Mouse (Mus musculus): ENCODE measurements around the gene Rcc2.

The Rcc2 gene

DNA sequence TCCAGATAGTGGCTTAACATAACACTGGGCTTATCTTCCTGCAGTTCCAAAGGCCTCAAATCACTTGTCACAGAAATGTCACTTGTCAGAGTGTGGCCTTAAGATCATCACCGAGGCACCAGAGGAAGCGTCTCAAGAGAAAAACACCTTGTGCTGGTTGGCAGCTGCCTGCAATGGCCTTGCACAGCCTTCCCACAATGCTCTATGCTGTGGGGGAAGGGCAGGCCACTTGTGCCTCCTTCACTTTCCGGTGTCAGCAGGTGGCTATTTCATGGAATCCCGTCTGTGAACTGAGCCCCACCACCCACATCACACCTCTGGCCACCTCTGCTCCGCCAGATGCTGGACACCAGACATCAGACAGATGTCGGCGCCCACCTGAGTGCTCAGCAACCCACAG is 53.0 kb downstream of the Rcc2 start:
- DNase-seq (ENCODE audit: low read depth, low spot score), result no peak

DNA sequence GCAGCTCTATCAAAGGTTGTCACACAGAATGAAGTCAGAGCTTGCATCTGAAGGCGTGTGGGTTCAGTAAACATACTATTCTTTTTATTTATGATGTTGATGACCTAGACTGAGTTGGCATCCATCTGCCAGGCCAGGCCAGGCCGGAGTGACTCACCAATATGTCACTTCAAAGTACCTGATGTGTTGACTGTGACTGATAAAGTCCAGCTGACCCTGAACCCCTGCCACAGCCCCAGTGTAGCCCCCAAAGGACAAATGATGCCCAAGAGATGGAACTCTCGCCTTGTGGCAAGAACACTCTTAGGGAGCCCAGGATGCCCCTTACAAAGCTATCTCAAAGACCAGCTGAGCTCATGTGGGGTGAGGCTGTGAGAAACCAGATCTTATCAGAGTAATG is 55.5 kb downstream of the Rcc2 start:
- no peak for DNase-seq (ENCODE audit: low read depth, low spot score)

DNA sequence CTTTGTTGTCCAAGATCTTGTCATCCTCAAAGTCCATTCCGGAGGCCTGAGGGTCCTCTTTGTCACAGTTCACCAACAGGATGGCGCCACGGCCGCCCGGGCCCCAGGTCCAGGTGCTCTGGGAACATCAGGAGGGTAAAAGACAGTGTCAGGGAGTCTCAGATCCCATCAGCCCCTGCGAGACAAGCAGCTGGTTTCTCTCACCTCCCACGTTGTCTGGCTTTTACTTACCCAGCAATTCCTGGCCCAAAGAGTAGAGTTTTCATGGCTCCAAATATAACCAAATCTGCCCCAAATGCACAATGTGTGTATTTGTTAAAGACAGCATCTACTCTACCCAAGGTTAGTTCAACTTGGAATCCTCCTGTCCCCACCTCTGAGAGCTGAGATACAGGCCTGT is 61.3 kb downstream of the Rcc2 start:
- no peak for DNase-seq (ENCODE audit: low read depth, low spot score)

- DNase-seq (ENCODE audit: low read depth, low spot score), result peak; percentile 50
Measured at GRCm38 (mm10) chr4:140763158-140763557, 62.8 kb downstream of the Rcc2 start.

GRCm38 (mm10) chr4:140765936-140766335 is 65.6 kb downstream of the Rcc2 start:
- no peak for DNase-seq (ENCODE audit: low read depth, low spot score)

DNA sequence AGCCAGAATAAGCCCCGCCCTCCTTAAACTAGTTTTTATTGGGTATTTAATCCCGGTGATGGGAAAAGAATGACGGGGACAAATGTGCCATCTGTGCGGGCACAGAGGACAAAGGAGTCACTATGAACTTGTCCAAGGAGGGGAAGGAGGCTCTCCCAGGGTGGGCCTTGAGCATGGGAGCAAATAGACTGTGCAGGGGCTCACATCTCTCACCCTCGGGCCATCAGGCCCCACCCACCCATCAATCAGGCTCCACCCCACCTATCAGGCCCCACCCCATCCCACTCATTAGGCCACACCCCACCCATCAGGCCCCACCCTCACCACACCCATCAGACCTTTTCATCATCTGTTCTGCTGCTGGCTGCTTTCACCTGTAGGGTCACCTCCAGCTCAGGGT is 68.6 kb downstream of the Rcc2 start:
- no peak for DNase-seq (ENCODE audit: low read depth, low spot score)

GRCm38 (mm10) chr4:140770433-140770832 is 70.1 kb downstream of the Rcc2 start:
- peak; percentile 60 for DNase-seq (ENCODE audit: low read depth, low spot score)

DNA sequence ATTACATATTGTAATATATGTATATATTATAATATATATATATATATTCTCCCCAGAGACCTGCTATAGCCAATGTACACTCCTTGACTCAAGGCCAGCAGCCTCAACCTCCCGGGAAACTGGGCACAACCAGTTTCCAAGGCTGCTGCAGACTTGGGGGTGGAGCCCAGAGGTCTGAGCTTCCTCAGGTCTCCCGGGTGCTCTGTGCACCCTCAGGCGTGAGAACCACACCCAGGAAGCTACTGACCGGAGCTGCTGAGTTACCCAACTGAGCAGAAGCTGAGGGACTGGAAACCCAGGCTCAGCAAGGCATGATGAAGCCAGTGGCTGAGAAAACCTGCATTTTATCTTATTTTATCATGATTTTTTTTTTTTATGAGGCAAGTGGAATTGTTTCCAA is 70.8 kb downstream of the Rcc2 start:
- DNase-seq (ENCODE audit: low read depth, low spot score), result peak; percentile 53
